Mouse (Mus musculus) thymus, adult 2 months (tissue): Measurements from ENCODE around the gene Maml3.

Source experiments
- CTCF ChIP-seq: fragments of 200-500 bp; IDR thresholded peaks from 2 replicates; pipeline ENCODE4 v1.5.1; 2012; ENCODE audit warnings: mild to moderate bottlenecking, control low read depth, low read length, moderate library complexity, borderline replicate concordance; ENCODE audit not compliant: control insufficient read depth, poor library complexity, insufficient read depth; ENCODE audit errors: extremely low read depth
- POLR2A ChIP-seq: fragments of 200-500 bp; IDR thresholded peaks from 2 replicates; pipeline ENCODE4 v1.6.1; 2012; ENCODE audit warnings: mild to moderate bottlenecking, low read length, control low read depth, moderate library complexity; ENCODE audit not compliant: control insufficient read depth, poor library complexity, insufficient read depth; ENCODE audit errors: extremely low read depth

- TF ChIP-seq CTCF (no peak), POLR2A (no peak)
Measured at GRCm38 (mm10) chr3:51817919-51818318, 287.0 kb downstream of the Maml3 start.
